28 mouse cellular contexts compared by ENCODE assay signal in genomic region chr10:111051606-111052005, GRCm38 (mm10). TPM values are rescaled to one million over a fixed set of nuclear protein-coding genes. Genes with fewer than 3 reads are reported as not detected.
DNase-seq lines count a peak whose midpoint lies in the region; ATAC-seq and TF ChIP-seq lines count a peak whose summit lies in the region.
"Had no signal": no experiment of that assay in that cellular context is flagged by ENCODE, and none has a peak within 500 bp of the region (broad histone marks: within the 10 kb centered on the region; RNA-seq: fewer than 3 reads in every experiment).

No protein-coding gene starts in this region.

- H3K27ac ChIP-seq in spleen, adult 2 months (ENCODE audit: insufficient read depth, low read length) = peak overlapping the region; percentile 82
- no peak overlapping the region for H3K27ac ChIP-seq in limb, embryonic 10.5 days
- H3K27ac ChIP-seq: embryonic facial prominence, embryonic 10.5 days; embryonic facial prominence, embryonic 13.5 days; forebrain, embryonic 12.5 days; forebrain, embryonic 15.5 days; heart, embryonic 15.5 days; hindbrain, embryonic 10.5 days; hindbrain, embryonic 13.5 days had no signal

- DNase-seq in spleen, adult 2 months (ENCODE audit: low read depth in 1 of 2, low spot score in 2 of 2) = peak; percentile 19 to 45
- DNase-seq in spleen, postnatal 4 days (ENCODE audit: low spot score in 2 of 2) = no peak
- peak; percentile 25 to 40 for DNase-seq in B cell, adult 2 months
- no peak for DNase-seq in limb, embryonic 10.5 days (ENCODE audit: low spot score)
- no peak for DNase-seq in adrenal gland, adult (ENCODE audit: inconsistent age in 2 of 2, low spot score in 1 of 2)
- DNase-seq: adrenal gland, adult 8-10 months; adrenal gland, postnatal 25 days; cerebellum, adult 11-12 months; cerebellum, adult 8-10 months; cerebellum, postnatal 10 days; cerebellum, postnatal 36 days; embryo, embryonic 11 days; gastrocnemius, postnatal 25 days; heart, postnatal 10 days; heart, postnatal 36 days had no signal

- no peaks in the 10 kb centered on the region for H3K27me3 ChIP-seq in spleen, adult 2 months (ENCODE audit: control insufficient read depth, insufficient read depth, low read length)
- H3K27me3 ChIP-seq in limb, embryonic 10.5 days (ENCODE audit: low read depth, poor library complexity, severe bottlenecking) = no peaks in the 10 kb centered on the region
- H3K27me3 ChIP-seq: embryonic facial prominence, embryonic 13.5 days; forebrain, embryonic 12.5 days; forebrain, embryonic 15.5 days; heart, embryonic 12.5 days; heart, embryonic 15.5 days; hindbrain, embryonic 13.5 days had no signal

- peaks cover 12% of the 10 kb centered on the region; the same call in 1 of the 2 replicates for H3K4me1 ChIP-seq in spleen, adult 2 months (ENCODE audit: control insufficient read depth, insufficient read depth, insufficient read length)
- peaks cover 10% of the 10 kb centered on the region for H3K4me1 ChIP-seq in limb, embryonic 10.5 days
- H3K4me1 ChIP-seq: forebrain, embryonic 15.5 days; heart, embryonic 12.5 days; heart, embryonic 15.5 days had no signal

- TF ChIP-seq POLR2A in spleen, adult 2 months (IDR thresholded peaks at IDR 0.05; ENCODE audit: low read depth, low read length) = no peak

- ATAC-seq in megakaryocyte progenitor cell, adult 5-6 weeks (replicated peaks; ENCODE audit: poor library complexity) = 0 out of 2 replicates have a peak, but pooled peaks have one; percentile 19
- ATAC-seq in megakaryocyte-erythroid progenitor cell, adult 5-6 weeks (replicated peaks; ENCODE audit: low FRiP score, low TSS enrichment, poor library complexity, severe bottlenecking) = no peak
- ATAC-seq: forebrain, embryonic 15.5 days; hindbrain, embryonic 16.5 days had no signal

- no peaks in the 10 kb centered on the region for H3K9me3 ChIP-seq in limb, embryonic 10.5 days (replicated peaks)
- H3K9me3 ChIP-seq: embryonic facial prominence, embryonic 10.5 days; embryonic facial prominence, embryonic 13.5 days; forebrain, embryonic 12.5 days; forebrain, embryonic 15.5 days; G1E; heart, embryonic 12.5 days; heart, embryonic 15.5 days; hindbrain, embryonic 10.5 days; hindbrain, embryonic 13.5 days had no signal

- H3K36me3 ChIP-seq in spleen, adult 2 months (ENCODE audit: control insufficient read depth, insufficient read depth, low read length) = no peaks in the 10 kb centered on the region
- H3K36me3 ChIP-seq in limb, embryonic 10.5 days = no peaks in the 10 kb centered on the region
- H3K36me3 ChIP-seq: embryonic facial prominence, embryonic 10.5 days; embryonic facial prominence, embryonic 13.5 days; forebrain, embryonic 12.5 days; forebrain, embryonic 15.5 days; G1E; heart, embryonic 12.5 days; heart, embryonic 15.5 days; hindbrain, embryonic 10.5 days; hindbrain, embryonic 13.5 days had no signal

- 29% methylated on average over 3 of the region's 3 CpGs for WGBS in spleen, adult 2 months
- 91% methylated on average over 3 of the region's 3 CpGs for WGBS in limb, embryonic 10.5 days

- H3K4me3 ChIP-seq in spleen, adult 2 months (ENCODE audit: extremely low read depth, insufficient read depth, insufficient read length) = no peak overlapping the region
- H3K4me3 ChIP-seq in limb, embryonic 10.5 days = no peak overlapping the region
- H3K4me3 ChIP-seq: embryonic facial prominence, embryonic 10.5 days; embryonic facial prominence, embryonic 13.5 days; erythroblast, embryonic 14.5 days; forebrain, embryonic 12.5 days; forebrain, embryonic 15.5 days; heart, embryonic 12.5 days; heart, embryonic 15.5 days; hindbrain, embryonic 10.5 days; hindbrain, embryonic 13.5 days had no signal

- no peak for TF ChIP-seq CTCF in spleen, adult 2 months (IDR thresholded peaks at IDR 0.05; ENCODE audit: extremely low read depth, insufficient read depth, insufficient read length, insufficient replicate concordance)

RNA-seq across cellular contexts. Expression of gene Zdhhc17, which starts 41.7 kb away (rescaled TPM):
- 16.9 and 18.0 TPM in 2 replicates for polyA plus RNA-seq in spleen, adult 2 months (2012; rRNA removed)
- total RNA-seq in megakaryocyte progenitor cell, adult 5-6 weeks (2015) = 16.3 and 25.2 TPM in 2 replicates
- total RNA-seq in megakaryocyte progenitor cell, adult 5-6 weeks (2017) = 15.9 and 21.5 TPM in 2 replicates
- 21.9 and 26.4 TPM in 2 replicates for polyA plus RNA-seq in limb, embryonic 10.5 days (2016; fragmentation: Nextera tagmentation; extraction: Ambion mirVana)
- 34.3 and 50.3 TPM in 2 replicates for total RNA-seq in megakaryocyte-erythroid progenitor cell, adult 5-6 weeks (2014; fragmentation: Nextera tagmentation)
- total RNA-seq in megakaryocyte-erythroid progenitor cell, adult 5-6 weeks (2017) = 37.7 and 40.9 TPM in 2 replicates
- polyA plus RNA-seq: erythroblast, embryonic 14.5 days had no signal

Comparison
In these comparisons a context has a peak if more than half of its experiments do, and no peak if none do; other contexts are left out.
1. DNase-seq: peak in spleen, adult 2 months (2 of 2) and B cell, adult 2 months (2 of 2); none in spleen, postnatal 4 days (0 of 2), limb, embryonic 10.5 days (single experiment) and adrenal gland, adult (0 of 2).